Mouse (Mus musculus) granulocyte monocyte progenitor cell, adult 5-6 weeks (primary cell): Measurements from ENCODE around the gene Kctd17. TPM values are rescaled to one million over a fixed set of nuclear protein-coding genes. Genes with fewer than 3 reads are reported as not detected.

Experiments
- ATAC-seq: replicated peaks from 2 replicates; pipeline ENCODE4 v1.8.0; 2016; ENCODE audit warnings: mild to moderate bottlenecking, moderate TSS enrichment, inconsistent platforms; ENCODE audit not compliant: poor library complexity, severe bottlenecking
- total RNA-seq, 2 experiments: library from RNA; stranded (forward) in 1 of 2; stranded (reverse) in 1 of 2; fragments of 200-712, 200-1000 nt in 1 of 2; fragments of >200 nt in 1 of 2; fragmentation: Nextera tagmentation in 1 of 2; gene quantifications; 2 replicates each; pipeline ENCODE4 v1.2.3; 2014 to 2017

Gene Kctd17
- total RNA-seq, 2 experiments from 2014 or later = 13.0 to 15.4 TPM

- no peak for ATAC-seq
Measured at GRCm38 (mm10) chr15:78478073-78478472, 49.7 kb downstream of the Kctd17 start.

GRCm38 (mm10) chr15:78479470-78479869 lies 51.1 kb downstream of the Kctd17 start:
- ATAC-seq = no peak

- ATAC-seq = no peak
Measured at GRCm38 (mm10) chr15:78480111-78480510, 51.7 kb downstream of the Kctd17 start.

GRCm38 (mm10) chr15:78480991-78481390 lies 52.6 kb downstream of the Kctd17 start:
- ATAC-seq = no peak

- ATAC-seq = no peak
Measured at GRCm38 (mm10) chr15:78481448-78482000, 53.2 kb downstream of the Kctd17 start.

- ATAC-seq = no peak
Measured at GRCm38 (mm10) chr15:78482518-78482917, 54.2 kb downstream of the Kctd17 start.

- ATAC-seq = no peak
Measured at GRCm38 (mm10) chr15:78483311-78483710, 54.9 kb downstream of the Kctd17 start.

- no peak for ATAC-seq
Measured at GRCm38 (mm10) chr15:78486564-78486963, 58.2 kb downstream of the Kctd17 start.

GRCm38 (mm10) chr15:78487066-78487465 lies 58.7 kb downstream of the Kctd17 start:
- ATAC-seq = no peak

Other genes starting within 250 kb of the Kctd17 start
- not detected in 2 replicates for gene Pvalb, start 222.2 kb upstream of the Kctd17 start, total RNA-seq (2014; fragmentation: Nextera tagmentation)
- gene Pvalb, start 222.2 kb upstream of the Kctd17 start, total RNA-seq (2017) = not detected in 2 replicates
- gene Ncf4, start 183.8 kb upstream of the Kctd17 start, total RNA-seq (2014; fragmentation: Nextera tagmentation) = 122 and 173 TPM in 2 replicates
- gene Ncf4, start 183.8 kb upstream of the Kctd17 start, total RNA-seq (2017) = 73.5 and 77.6 TPM in 2 replicates
- gene Csf2rb2, start 122.8 kb upstream of the Kctd17 start, total RNA-seq (2014; fragmentation: Nextera tagmentation) = 7.8 and 10.7 TPM in 2 replicates
- gene Csf2rb2, start 122.8 kb upstream of the Kctd17 start, total RNA-seq (2017) = 1.6 and 4.1 TPM in 2 replicates
- 90.5 and 114 TPM in 2 replicates for gene Csf2rb, start 102.8 kb upstream of the Kctd17 start, total RNA-seq (2014; fragmentation: Nextera tagmentation)
- 57.3 and 137 TPM in 2 replicates for gene Csf2rb, start 102.8 kb upstream of the Kctd17 start, total RNA-seq (2017)
- gene Tex33, start 32.7 kb upstream of the Kctd17 start, total RNA-seq (2014; fragmentation: Nextera tagmentation) = not detected in 2 replicates
- not detected in 2 replicates for gene Tex33, start 32.7 kb upstream of the Kctd17 start, total RNA-seq (2017)
- 18.7 and 29.9 TPM in 2 replicates for gene Tst, start 22.7 kb upstream of the Kctd17 start, total RNA-seq (2014; fragmentation: Nextera tagmentation)
- gene Tst, start 22.7 kb upstream of the Kctd17 start, total RNA-seq (2017) = 12.6 and 16.5 TPM in 2 replicates
- gene Mpst, start 22.1 kb upstream of the Kctd17 start, total RNA-seq (2014; fragmentation: Nextera tagmentation) = 8.4 and 9.1 TPM in 2 replicates
- gene Mpst, start 22.1 kb upstream of the Kctd17 start, total RNA-seq (2017) = 26.2 and 30.2 TPM in 2 replicates
- not detected in 2 replicates for gene Tmprss6, start 40.1 kb downstream of the Kctd17 start, total RNA-seq (2014; fragmentation: Nextera tagmentation)
- gene Tmprss6, start 40.1 kb downstream of the Kctd17 start, total RNA-seq (2017) = not detected in 2 replicates
- not detected in 2 replicates for gene Il2rb, start 66.7 kb downstream of the Kctd17 start, total RNA-seq (2014; fragmentation: Nextera tagmentation)
- not detected in 2 replicates for gene Il2rb, start 66.7 kb downstream of the Kctd17 start, total RNA-seq (2017)
- 8.1 and 9.1 TPM in 2 replicates for gene C1qtnf6, start 102.9 kb downstream of the Kctd17 start, total RNA-seq (2014; fragmentation: Nextera tagmentation)
- 1.0 and 1.5 TPM in 2 replicates for gene C1qtnf6, start 102.9 kb downstream of the Kctd17 start, total RNA-seq (2017)
- not detected in 2 replicates for gene Sstr3, start 116.1 kb downstream of the Kctd17 start, total RNA-seq (2014; fragmentation: Nextera tagmentation)
- not detected in 2 replicates for gene Sstr3, start 116.1 kb downstream of the Kctd17 start, total RNA-seq (2017)
- gene Rac2, start 144.2 kb downstream of the Kctd17 start, total RNA-seq (2014; fragmentation: Nextera tagmentation) = 325 and 431 TPM in 2 replicates
- 94.7 and 105 TPM in 2 replicates for gene Rac2, start 144.2 kb downstream of the Kctd17 start, total RNA-seq (2017)
- gene Cyth4, start 168.5 kb downstream of the Kctd17 start, total RNA-seq (2014; fragmentation: Nextera tagmentation) = 62.3 and 66.3 TPM in 2 replicates
- 46.0 and 60.5 TPM in 2 replicates for gene Cyth4, start 168.5 kb downstream of the Kctd17 start, total RNA-seq (2017)